8 mouse cellular contexts compared by ENCODE assay signal in the genomic region with DNA sequence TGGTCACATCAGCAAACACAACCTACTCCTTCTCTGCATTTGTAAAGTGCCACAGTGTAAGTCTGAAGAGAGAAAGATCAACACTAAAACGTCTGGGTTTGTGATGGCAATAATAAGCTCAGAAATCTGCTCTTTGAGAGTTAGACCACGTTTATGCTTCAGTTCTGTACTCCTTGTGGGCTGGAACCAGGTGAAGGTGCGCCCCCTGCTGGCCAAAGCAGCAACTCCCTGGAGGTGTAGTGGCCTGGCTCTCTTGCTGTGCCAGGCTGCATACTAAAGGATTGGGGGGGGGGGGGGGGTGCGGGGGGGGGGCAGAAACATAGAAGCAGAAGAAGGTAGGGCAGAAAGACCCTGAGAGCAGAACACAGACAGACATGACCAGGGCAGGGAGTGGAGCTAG. TPM values are rescaled to one million over a fixed set of nuclear protein-coding genes. Genes with fewer than 3 reads are reported as not detected.
A peak's percentile ranks its signal among the peaks of the same experiment; 100 is the strongest.
DNase-seq lines count a peak whose midpoint lies in the region; ATAC-seq lines count a peak whose summit lies in the region.

No protein-coding gene starts in this region.

- WGBS in heart, embryonic 12.5 days: under 1% methylated on average over 4 of the region's 4 CpGs
- under 1% methylated on average over 3 of the region's 4 CpGs for WGBS in kidney, embryonic 15.5 days

- no peaks in the 10 kb centered on the region for H3K9me3 ChIP-seq in heart, embryonic 12.5 days (replicated peaks)
- no peaks in the 10 kb centered on the region for H3K9me3 ChIP-seq in kidney, embryonic 15.5 days (replicated peaks)

- no peak overlapping the region for H3K4me3 ChIP-seq in heart, embryonic 12.5 days
- H3K4me3 ChIP-seq in kidney, embryonic 15.5 days (replicated peaks): no peak overlapping the region

- peak overlapping the region; percentile 31 for H3K4me2 ChIP-seq in heart, embryonic 12.5 days
- no peak overlapping the region for H3K4me2 ChIP-seq in kidney, embryonic 15.5 days

- DNase-seq in spleen, adult 12 weeks (ENCODE audit: low spot score): peak; percentile 6
- no peak for DNase-seq in spleen, postnatal 36 days (ENCODE audit: low spot score in 2 of 2)
- DNase-seq in liver: peak; percentile 85
- DNase-seq in splenic B cell, adult 2 months (ENCODE audit: low read depth, low spot score): peak; percentile 29

- H3K27me3 ChIP-seq in heart, embryonic 12.5 days (replicated peaks): no peaks in the 10 kb centered on the region
- H3K27me3 ChIP-seq in kidney, embryonic 15.5 days: no peaks in the 10 kb centered on the region
- no peaks in the 10 kb centered on the region for H3K27me3 ChIP-seq in splenic B cell, adult 2 months (ENCODE audit: control insufficient read depth, insufficient read depth, low read length, poor library complexity, severe bottlenecking)

- H3K27ac ChIP-seq in heart, embryonic 12.5 days (ENCODE audit: poor library complexity, severe bottlenecking): peak overlapping the region; percentile 43
- no peak overlapping the region for H3K27ac ChIP-seq in kidney, embryonic 15.5 days

- ATAC-seq in erythroblast, adult 5-6 weeks (replicated peaks; ENCODE audit: low FRiP score, poor library complexity, severe bottlenecking): peak; percentile 69; the same call in 1 of the 2 replicates
- ATAC-seq in heart, embryonic 12.5 days (ENCODE audit: insufficient number of reproducible peaks, low FRiP score): 0 out of 2 replicates have a peak, but pooled peaks have one; percentile 51
- ATAC-seq in kidney, embryonic 15.5 days (replicated peaks; ENCODE audit: low FRiP score): peak; percentile 79
- peak; percentile 85 for ATAC-seq in monocyte, adult 5-6 weeks (replicated peaks; ENCODE audit: insufficient number of reproducible peaks, low FRiP score, low TSS enrichment, poor library complexity, severe bottlenecking)

- H3K9ac ChIP-seq in heart, embryonic 12.5 days: no peak overlapping the region
- H3K9ac ChIP-seq in kidney, embryonic 15.5 days: no peak overlapping the region

- peaks cover 13% of the 10 kb centered on the region; the same call in 1 of the 2 replicates for H3K4me1 ChIP-seq in heart, embryonic 12.5 days (replicated peaks)
- no peaks in the 10 kb centered on the region for H3K4me1 ChIP-seq in kidney, embryonic 15.5 days

- H3K36me3 ChIP-seq in heart, embryonic 12.5 days: no peaks in the 10 kb centered on the region
- no peaks in the 10 kb centered on the region for H3K36me3 ChIP-seq in kidney, embryonic 15.5 days
- H3K36me3 ChIP-seq in splenic B cell, adult 2 months (ENCODE audit: control insufficient read depth, insufficient read depth, low read length, poor library complexity, severe bottlenecking): no peaks in the 10 kb centered on the region

RNA-seq across cellular contexts. Expression of gene Ang6, which starts 18.2 kb away (rescaled TPM):
- total RNA-seq in erythroblast, adult 5-6 weeks (2015; ENCODE audit: low replicate concordance): not detected in 2 replicates
- total RNA-seq in erythroblast, adult 5-6 weeks (2017; ENCODE audit: low replicate concordance): not detected in 2 replicates
- polyA plus RNA-seq in heart, embryonic 12.5 days (2016; fragmentation: Nextera tagmentation; extraction: Ambion mirVana): not detected in 2 replicates
- not detected in 2 replicates for polyA plus RNA-seq in kidney, embryonic 15.5 days (2015; fragmentation: Nextera tagmentation; extraction: Ambion mirVana)
- not detected in 3 replicates for total RNA-seq in monocyte, adult 5-6 weeks (2017)

RNA-seq across cellular contexts. Expression of gene Ang5, which starts 27.0 kb away (rescaled TPM):
- total RNA-seq in erythroblast, adult 5-6 weeks (2015; ENCODE audit: low replicate concordance): not detected in 2 replicates
- not detected in 2 replicates for total RNA-seq in erythroblast, adult 5-6 weeks (2017; ENCODE audit: low replicate concordance)
- not detected in 2 replicates for polyA plus RNA-seq in heart, embryonic 12.5 days (2016; fragmentation: Nextera tagmentation; extraction: Ambion mirVana)
- not detected in 2 replicates for polyA plus RNA-seq in kidney, embryonic 15.5 days (2015; fragmentation: Nextera tagmentation; extraction: Ambion mirVana)
- total RNA-seq in monocyte, adult 5-6 weeks (2017): not detected in 3 replicates

RNA-seq across cellular contexts. Expression of gene Gm8113, which starts 58.7 kb away (rescaled TPM):
- total RNA-seq in erythroblast, adult 5-6 weeks (2015; ENCODE audit: low replicate concordance): 6.3 and 12.5 TPM in 2 replicates
- total RNA-seq in erythroblast, adult 5-6 weeks (2017; ENCODE audit: low replicate concordance): 5.7 and 7.7 TPM in 2 replicates
- polyA plus RNA-seq in heart, embryonic 12.5 days (2016; fragmentation: Nextera tagmentation; extraction: Ambion mirVana): 28.6 and 29.4 TPM in 2 replicates
- polyA plus RNA-seq in kidney, embryonic 15.5 days (2015; fragmentation: Nextera tagmentation; extraction: Ambion mirVana): 18.1 and 19.1 TPM in 2 replicates
- 0.48 to 0.75 TPM in 2 of 3 replicates, not detected in the other for total RNA-seq in monocyte, adult 5-6 weeks (2017)

Comparison
In these comparisons a context has a peak if more than half of its experiments do, and no peak if none do; other contexts are left out.
1. DNase-seq: peak in spleen, adult 12 weeks (single experiment), liver (single experiment) and splenic B cell, adult 2 months (single experiment); none in spleen, postnatal 36 days (0 of 2).
2. Peak in every context shown above with its lines, with median percentiles within 50 percentile points of each other: ATAC-seq.